Mouse (Mus musculus): Measurements from ENCODE around the gene Kiz. TPM values are rescaled to one million over a fixed set of nuclear protein-coding genes. Genes with fewer than 3 reads are reported as not detected.
A peak's percentile ranks its signal among the peaks of the same experiment; 100 is the strongest.

Gene Kiz
- 28.3 and 28.4 TPM in 2 replicates for polyA plus RNA-seq (2014; fragmentation: Nextera tagmentation; extraction: Ambion mirVana)

- Histone ChIP-seq H3K4me2 (ENCODE audit: low read length) (peak within 1 kb of the TSS; percentile 82), H3K4me1 (ENCODE audit: control insufficient read depth in 2 of 2, insufficient read depth in 2 of 2, low read length in 2 of 2) (0 out of 4 replicates have a peak, but pooled peaks cover 0 to 4% of the 10 kb centered on the region in 2 experiments), H3K27me3 (ENCODE audit: control insufficient read depth, insufficient read depth, low read length) (no peaks in the 10 kb centered on the region), H3K27ac (replicated peaks in 1 of 2; ENCODE audit: control insufficient read depth in 1 of 2, insufficient read depth in 1 of 2, low read depth in 2 of 2, low read length in 2 of 2) (peak within 1 kb of the TSS; percentile 1 to 78; a peak in 3 of 4 replicates), H3K9me3 (ENCODE audit: control insufficient read depth, low read length) (no peaks in the 10 kb centered on the region), H3K9ac (ENCODE audit: low read length) (peak within 1 kb of the TSS; percentile 88), H3K36me3 (ENCODE audit: control insufficient read depth, insufficient read depth, low read length) (no peaks in the 10 kb centered on the region), H3K4me3 (ENCODE audit: control insufficient read depth in 1 of 2, insufficient read depth in 1 of 2, low read depth in 1 of 2, low read length in 2 of 2) (peak within 1 kb of the TSS; percentile 83 to 88)
- ATAC-seq (ENCODE audit: insufficient number of reproducible peaks, insufficient read depth, low FRiP score, low read depth) = peak; percentile 98
- WGBS = 2% methylated on average over 31 of the region's 32 CpGs
Observed at GRCm38 (mm10) chr2:146855599-146856039, at the start of gene Kiz. Gene Kiz, plus strand, starts transcription at chr2:146855864.

- WGBS = 90% methylated on average over 7 of the region's 7 CpGs
- Histone ChIP-seq H3K9me3 (ENCODE audit: control insufficient read depth, low read length) (no peaks in the 10 kb centered on the region), H3K4me3 (ENCODE audit: control insufficient read depth in 1 of 2, insufficient read depth in 1 of 2, low read depth in 1 of 2, low read length in 2 of 2) (no peak overlapping the region), H3K4me2 (ENCODE audit: low read length) (no peak overlapping the region), H3K4me1 (ENCODE audit: control insufficient read depth in 2 of 2, insufficient read depth in 2 of 2, low read length in 2 of 2) (no peaks in the 10 kb centered on the region), H3K9ac (ENCODE audit: low read length) (no peak overlapping the region), H3K27me3 (ENCODE audit: control insufficient read depth, insufficient read depth, low read length) (no peaks in the 10 kb centered on the region), H3K27ac (replicated peaks in 1 of 2; ENCODE audit: control insufficient read depth in 1 of 2, insufficient read depth in 1 of 2, low read depth in 2 of 2, low read length in 2 of 2) (no peak overlapping the region), H3K36me3 (ENCODE audit: control insufficient read depth, insufficient read depth, low read length) (no peaks in the 10 kb centered on the region)
- no peak for ATAC-seq (ENCODE audit: insufficient number of reproducible peaks, insufficient read depth, low FRiP score, low read depth)
Observed at GRCm38 (mm10) chr2:146809706-146810256, 45.9 kb upstream of the Kiz start.

DNA sequence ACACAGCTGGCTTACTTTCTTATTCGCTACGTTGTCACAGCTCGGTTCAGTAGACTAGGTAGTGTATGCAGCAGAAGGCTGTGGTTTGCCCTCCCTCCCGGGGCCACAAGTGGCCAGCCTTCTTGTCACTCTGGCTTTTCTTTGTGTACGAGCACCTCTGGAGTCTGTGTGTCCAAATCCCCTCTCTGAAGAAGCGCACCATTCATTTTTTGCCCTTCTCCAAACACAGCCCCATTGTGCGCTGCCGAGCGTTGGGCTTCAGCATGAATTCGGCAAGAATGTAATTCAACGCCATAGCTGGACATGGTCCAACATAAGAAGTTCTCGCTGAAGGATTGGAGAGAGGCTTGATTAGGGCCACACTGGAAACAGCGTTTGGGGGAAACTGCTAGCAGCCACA lies 45.0 kb upstream of the Kiz start:
- Histone ChIP-seq H3K9ac (ENCODE audit: low read length) (no peak overlapping the region), H3K36me3 (ENCODE audit: control insufficient read depth, insufficient read depth, low read length) (no peaks in the 10 kb centered on the region), H3K4me1 (ENCODE audit: control insufficient read depth in 2 of 2, insufficient read depth in 2 of 2, low read length in 2 of 2) (no peaks in the 10 kb centered on the region), H3K27ac (replicated peaks in 1 of 2; ENCODE audit: control insufficient read depth in 1 of 2, insufficient read depth in 1 of 2, low read depth in 2 of 2, low read length in 2 of 2) (no peak overlapping the region), H3K4me3 (ENCODE audit: control insufficient read depth in 1 of 2, insufficient read depth in 1 of 2, low read depth in 1 of 2, low read length in 2 of 2) (peak overlapping the region; percentile 7 to 19), H3K4me2 (ENCODE audit: low read length) (peak overlapping the region; percentile 48), H3K27me3 (ENCODE audit: control insufficient read depth, insufficient read depth, low read length) (no peaks in the 10 kb centered on the region), H3K9me3 (ENCODE audit: control insufficient read depth, low read length) (no peaks in the 10 kb centered on the region)
- WGBS = 51% methylated on average over 13 of the region's 13 CpGs
- no peak for ATAC-seq (ENCODE audit: insufficient number of reproducible peaks, insufficient read depth, low FRiP score, low read depth)

- no peak overlapping the region for H3K27ac ChIP-seq (replicated peaks in 1 of 2; ENCODE audit: control insufficient read depth in 1 of 2, insufficient read depth in 1 of 2, low read depth in 2 of 2, low read length in 2 of 2)
- no peaks in the 10 kb centered on the region for H3K4me1 ChIP-seq (ENCODE audit: control insufficient read depth in 2 of 2, insufficient read depth in 2 of 2, low read length in 2 of 2)
- no peaks in the 10 kb centered on the region for H3K9me3 ChIP-seq (ENCODE audit: control insufficient read depth, low read length)
- H3K9ac ChIP-seq (ENCODE audit: low read length) = no peak overlapping the region
- 84% methylated on average over 7 of the region's 7 CpGs for WGBS
- H3K4me3 ChIP-seq (ENCODE audit: control insufficient read depth in 1 of 2, insufficient read depth in 1 of 2, low read depth in 1 of 2, low read length in 2 of 2) = no peak overlapping the region
- no peaks in the 10 kb centered on the region for H3K27me3 ChIP-seq (ENCODE audit: control insufficient read depth, insufficient read depth, low read length)
- H3K4me2 ChIP-seq (ENCODE audit: low read length) = no peak overlapping the region
- ATAC-seq (ENCODE audit: insufficient number of reproducible peaks, insufficient read depth, low FRiP score, low read depth) = no peak
- no peaks in the 10 kb centered on the region for H3K36me3 ChIP-seq (ENCODE audit: control insufficient read depth, insufficient read depth, low read length)
Observed at GRCm38 (mm10) chr2:146814978-146815377, 40.7 kb upstream of the Kiz start.

DNA sequence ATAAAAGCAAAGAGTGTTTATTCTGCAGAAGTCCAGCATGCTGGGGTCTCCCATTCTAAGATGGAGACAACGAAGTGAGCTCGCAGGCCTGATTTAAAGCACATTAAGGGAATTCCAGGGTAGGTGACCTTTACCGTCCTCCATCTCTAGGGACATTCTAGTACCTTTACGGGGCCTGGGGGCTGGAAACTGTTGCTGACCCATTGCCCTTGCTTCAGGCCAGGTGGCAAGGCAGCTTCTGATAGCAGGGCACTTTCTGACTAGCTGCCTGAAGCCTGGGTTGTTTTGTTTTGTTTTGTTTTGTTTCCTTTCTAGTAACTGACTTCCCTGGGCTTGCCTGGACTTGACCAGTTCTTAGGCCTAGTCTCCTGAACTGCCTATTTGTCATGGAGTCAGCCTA lies 36.6 kb upstream of the Kiz start:
- WGBS = 90% methylated on average over 4 of the region's 4 CpGs
- no peak for ATAC-seq (ENCODE audit: insufficient number of reproducible peaks, insufficient read depth, low FRiP score, low read depth)

DNA sequence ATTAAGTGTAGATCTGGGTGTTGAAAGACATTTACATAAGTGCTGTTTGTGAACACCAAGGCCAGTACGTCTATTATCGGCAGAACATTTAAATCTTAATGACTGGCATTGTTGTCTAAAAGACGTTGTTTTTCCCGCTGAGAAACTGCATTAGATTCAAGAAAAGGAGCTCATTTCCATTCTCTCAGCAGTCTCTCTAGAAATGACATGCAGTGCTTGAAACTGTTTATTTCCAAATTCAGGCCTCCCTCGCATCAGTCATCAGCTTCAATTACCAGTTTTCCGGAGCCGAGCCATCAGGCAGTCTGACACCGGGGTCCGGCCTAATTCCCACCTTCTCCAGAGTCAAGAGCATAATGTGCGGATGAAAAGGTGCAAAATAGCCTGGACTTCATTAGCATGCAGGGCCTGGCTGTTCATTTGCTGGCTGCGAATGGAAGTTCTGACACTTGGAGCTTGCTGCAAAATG lies 32.1 kb upstream of the Kiz start:
- H3K27ac ChIP-seq (replicated peaks in 1 of 2; ENCODE audit: control insufficient read depth in 1 of 2, insufficient read depth in 1 of 2, low read depth in 2 of 2, low read length in 2 of 2) = no peak overlapping the region
- H3K9ac ChIP-seq (ENCODE audit: low read length) = no peak overlapping the region
- peaks cover 4 to 11% of the 10 kb centered on the region in 2 experiments; a peak in 2 of 4 replicates for H3K4me1 ChIP-seq (ENCODE audit: control insufficient read depth in 2 of 2, insufficient read depth in 2 of 2, low read length in 2 of 2)
- 26% methylated on average over 11 of the region's 11 CpGs for WGBS
- no peaks in the 10 kb centered on the region for H3K9me3 ChIP-seq (ENCODE audit: control insufficient read depth, low read length)
- peaks cover 21% of the 10 kb centered on the region for H3K27me3 ChIP-seq (ENCODE audit: control insufficient read depth, insufficient read depth, low read length)
- H3K4me2 ChIP-seq (ENCODE audit: low read length) = peak overlapping the region; percentile 34
- H3K4me3 ChIP-seq (ENCODE audit: control insufficient read depth in 1 of 2, insufficient read depth in 1 of 2, low read depth in 1 of 2, low read length in 2 of 2) = no peak overlapping the region
- no peaks in the 10 kb centered on the region for H3K36me3 ChIP-seq (ENCODE audit: control insufficient read depth, insufficient read depth, low read length)
- ATAC-seq (ENCODE audit: insufficient number of reproducible peaks, insufficient read depth, low FRiP score, low read depth) = no peak

More for the DNA sequence above, 36.6 kb upstream of the Kiz start:
- no peaks in the 10 kb centered on the region for H3K27me3 ChIP-seq (ENCODE audit: control insufficient read depth, insufficient read depth, low read length)
- H3K4me1 ChIP-seq (ENCODE audit: control insufficient read depth in 2 of 2, insufficient read depth in 2 of 2, low read length in 2 of 2) = peaks cover 4 to 11% of the 10 kb centered on the region in 2 experiments; a peak in 2 of 4 replicates
- H3K36me3 ChIP-seq (ENCODE audit: control insufficient read depth, insufficient read depth, low read length) = no peaks in the 10 kb centered on the region
- no peak overlapping the region for H3K4me3 ChIP-seq (ENCODE audit: control insufficient read depth in 1 of 2, insufficient read depth in 1 of 2, low read depth in 1 of 2, low read length in 2 of 2)
- H3K4me2 ChIP-seq (ENCODE audit: low read length) = no peak overlapping the region
- no peaks in the 10 kb centered on the region for H3K9me3 ChIP-seq (ENCODE audit: control insufficient read depth, low read length)
- no peak overlapping the region for H3K9ac ChIP-seq (ENCODE audit: low read length)
- no peak overlapping the region for H3K27ac ChIP-seq (replicated peaks in 1 of 2; ENCODE audit: control insufficient read depth in 1 of 2, insufficient read depth in 1 of 2, low read depth in 2 of 2, low read length in 2 of 2)

- no peak overlapping the region for H3K27ac ChIP-seq (replicated peaks in 1 of 2; ENCODE audit: control insufficient read depth in 1 of 2, insufficient read depth in 1 of 2, low read depth in 2 of 2, low read length in 2 of 2)
- ATAC-seq (ENCODE audit: insufficient number of reproducible peaks, insufficient read depth, low FRiP score, low read depth) = no peak
- H3K4me1 ChIP-seq (ENCODE audit: control insufficient read depth in 2 of 2, insufficient read depth in 2 of 2, low read length in 2 of 2) = peaks cover 4 to 11% of the 10 kb centered on the region in 2 experiments; a peak in 2 of 4 replicates
- H3K9me3 ChIP-seq (ENCODE audit: control insufficient read depth, low read length) = no peaks in the 10 kb centered on the region
- H3K4me2 ChIP-seq (ENCODE audit: low read length) = peak overlapping the region; percentile 34
- H3K4me3 ChIP-seq (ENCODE audit: control insufficient read depth in 1 of 2, insufficient read depth in 1 of 2, low read depth in 1 of 2, low read length in 2 of 2) = no peak overlapping the region
- 70% methylated on average over 8 of the region's 8 CpGs for WGBS
- no peak overlapping the region for H3K9ac ChIP-seq (ENCODE audit: low read length)
- peaks cover 27% of the 10 kb centered on the region for H3K27me3 ChIP-seq (ENCODE audit: control insufficient read depth, insufficient read depth, low read length)
- H3K36me3 ChIP-seq (ENCODE audit: control insufficient read depth, insufficient read depth, low read length) = no peaks in the 10 kb centered on the region
Observed at GRCm38 (mm10) chr2:146824043-146824442, 31.6 kb upstream of the Kiz start.

DNA sequence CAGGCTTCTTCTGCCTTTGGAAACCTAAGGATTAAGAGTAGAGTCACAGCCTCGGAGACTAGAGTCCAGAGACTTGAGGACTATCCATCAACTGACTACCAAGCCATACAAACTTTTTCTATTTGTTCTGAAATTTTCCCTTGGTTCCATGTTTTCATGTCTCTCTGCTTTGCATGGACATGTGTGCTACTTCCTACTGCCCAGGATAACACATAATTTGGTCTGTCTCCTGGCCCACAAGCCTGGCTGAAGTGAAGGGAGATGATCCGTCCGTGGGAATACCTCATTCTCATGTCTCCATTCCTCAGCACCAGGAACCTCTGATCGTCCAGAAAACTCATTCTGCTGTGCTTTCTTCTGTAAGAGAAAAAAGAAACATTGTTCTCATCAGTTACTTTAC lies 27.7 kb upstream of the Kiz start:
- ATAC-seq (ENCODE audit: insufficient number of reproducible peaks, insufficient read depth, low FRiP score, low read depth) = no peak
- Histone ChIP-seq H3K36me3 (ENCODE audit: control insufficient read depth, insufficient read depth, low read length) (no peaks in the 10 kb centered on the region), H3K9ac (ENCODE audit: low read length) (no peak overlapping the region), H3K9me3 (ENCODE audit: control insufficient read depth, low read length) (no peaks in the 10 kb centered on the region), H3K4me1 (ENCODE audit: control insufficient read depth in 2 of 2, insufficient read depth in 2 of 2, low read length in 2 of 2) (peaks cover 4 to 9% of the 10 kb centered on the region in 2 experiments; a peak in 2 of 4 replicates), H3K4me2 (ENCODE audit: low read length) (no peak overlapping the region), H3K4me3 (ENCODE audit: control insufficient read depth in 1 of 2, insufficient read depth in 1 of 2, low read depth in 1 of 2, low read length in 2 of 2) (no peak overlapping the region), H3K27me3 (ENCODE audit: control insufficient read depth, insufficient read depth, low read length) (peaks cover 64% of the 10 kb centered on the region), H3K27ac (replicated peaks in 1 of 2; ENCODE audit: control insufficient read depth in 1 of 2, insufficient read depth in 1 of 2, low read depth in 2 of 2, low read length in 2 of 2) (no peak overlapping the region)
- WGBS = 74% methylated on average over 4 of the region's 4 CpGs

Measured in heart, embryonic 14.5 days (tissue).